Mouse (Mus musculus) G1E (cell line): ENCODE results near the gene Mcrip1.

Source experiments
- CTCF ChIP-seq: IDR thresholded peaks from 2 replicates; pipeline ENCODE4 v1.5.1; 2012; ENCODE audit warnings: low read depth, low read length, inconsistent platforms, mixed read lengths
- GATA1 ChIP-seq: IDR thresholded peaks from 2 replicates; pipeline ENCODE4 v1.6.1; 2012; ENCODE audit warnings: borderline replicate concordance, low read length, inconsistent platforms, mixed read lengths
- TAL1 ChIP-seq: conservative IDR thresholded peaks from 2 replicates; pipeline ENCODE4 v1.6.1; 2012; ENCODE audit warnings: low read depth, low read length, inconsistent platforms, mixed read lengths

GRCm38 (mm10) chr11:120572752-120573584 is 23.4 kb upstream of the Mcrip1 start, which contains the start of gene P4hb:
- TF ChIP-seq CTCF (no peak), TAL1 (no peak), GATA1 (no peak)
